Mouse (Mus musculus): ENCODE measurements around the gene Sirt2. TPM values are rescaled to one million over a fixed set of nuclear protein-coding genes. Genes with fewer than 3 reads are reported as not detected.
A peak's percentile ranks its signal among the peaks of the same experiment; 100 is the strongest.

The Sirt2 gene
- total RNA-seq, 1 experiment from 2014 or later: 32.9 TPM

GRCm38 (mm10) chr7:28790066-28790806 is 23.7 kb downstream of the Sirt2 start:
- ATAC-seq (replicated peaks; ENCODE audit: insufficient number of reproducible peaks, low FRiP score, low TSS enrichment, poor library complexity, severe bottlenecking): no peak

- no peak for ATAC-seq (replicated peaks; ENCODE audit: insufficient number of reproducible peaks, low FRiP score, low TSS enrichment, poor library complexity, severe bottlenecking)
These were observed 25.2 kb downstream of the Sirt2 start for GRCm38 (mm10) chr7:28791706-28792105.

GRCm38 (mm10) chr7:28792391-28793185 is 26.1 kb downstream of the Sirt2 start:
- peak; percentile 32 for ATAC-seq (replicated peaks; ENCODE audit: insufficient number of reproducible peaks, low FRiP score, low TSS enrichment, poor library complexity, severe bottlenecking)

- ATAC-seq (replicated peaks; ENCODE audit: insufficient number of reproducible peaks, low FRiP score, low TSS enrichment, poor library complexity, severe bottlenecking): no peak
These were observed 27.3 kb downstream of the Sirt2 start for GRCm38 (mm10) chr7:28793834-28794233.

GRCm38 (mm10) chr7:28794496-28794895 is 28.0 kb downstream of the Sirt2 start:
- ATAC-seq (replicated peaks; ENCODE audit: insufficient number of reproducible peaks, low FRiP score, low TSS enrichment, poor library complexity, severe bottlenecking): no peak

- peak; percentile 50 for ATAC-seq (replicated peaks; ENCODE audit: insufficient number of reproducible peaks, low FRiP score, low TSS enrichment, poor library complexity, severe bottlenecking)
These were observed 29.3 kb downstream of the Sirt2 start for GRCm38 (mm10) chr7:28795832-28796231.

GRCm38 (mm10) chr7:28796562-28796975 is 30.0 kb downstream of the Sirt2 start:
- peak; percentile 76 for ATAC-seq (replicated peaks; ENCODE audit: insufficient number of reproducible peaks, low FRiP score, low TSS enrichment, poor library complexity, severe bottlenecking)

- no peak for ATAC-seq (replicated peaks; ENCODE audit: insufficient number of reproducible peaks, low FRiP score, low TSS enrichment, poor library complexity, severe bottlenecking)
These were observed 33.5 kb downstream of the Sirt2 start for GRCm38 (mm10) chr7:28799994-28800393.

GRCm38 (mm10) chr7:28801451-28801850 is 34.9 kb downstream of the Sirt2 start:
- no peak for ATAC-seq (replicated peaks; ENCODE audit: insufficient number of reproducible peaks, low FRiP score, low TSS enrichment, poor library complexity, severe bottlenecking)

GRCm38 (mm10) chr7:28801901-28802670 is 35.6 kb downstream of the Sirt2 start:
- ATAC-seq (replicated peaks; ENCODE audit: insufficient number of reproducible peaks, low FRiP score, low TSS enrichment, poor library complexity, severe bottlenecking): no peak

- no peak for ATAC-seq (replicated peaks; ENCODE audit: insufficient number of reproducible peaks, low FRiP score, low TSS enrichment, poor library complexity, severe bottlenecking)
These were observed 36.5 kb downstream of the Sirt2 start for GRCm38 (mm10) chr7:28802846-28803588.

- ATAC-seq (replicated peaks; ENCODE audit: insufficient number of reproducible peaks, low FRiP score, low TSS enrichment, poor library complexity, severe bottlenecking): no peak
These were observed 37.2 kb downstream of the Sirt2 start for GRCm38 (mm10) chr7:28803756-28804155.

- no peak for ATAC-seq (replicated peaks; ENCODE audit: insufficient number of reproducible peaks, low FRiP score, low TSS enrichment, poor library complexity, severe bottlenecking)
These were observed 40.3 kb downstream of the Sirt2 start for GRCm38 (mm10) chr7:28806869-28807268.

- ATAC-seq (replicated peaks; ENCODE audit: insufficient number of reproducible peaks, low FRiP score, low TSS enrichment, poor library complexity, severe bottlenecking): no peak
These were observed 41.2 kb downstream of the Sirt2 start for GRCm38 (mm10) chr7:28807641-28808220.

- peak; percentile 18 for ATAC-seq (replicated peaks; ENCODE audit: insufficient number of reproducible peaks, low FRiP score, low TSS enrichment, poor library complexity, severe bottlenecking)
These were observed 41.8 kb downstream of the Sirt2 start, which contains the start of gene Hnrnpl for GRCm38 (mm10) chr7:28808221-28808941. TSS of gene Hnrnpl (plus strand) at chr7:28808541.

GRCm38 (mm10) chr7:28808957-28809393 is 42.4 kb downstream of the Sirt2 start:
- peak; percentile 52 for ATAC-seq (replicated peaks; ENCODE audit: insufficient number of reproducible peaks, low FRiP score, low TSS enrichment, poor library complexity, severe bottlenecking)

- no peak for ATAC-seq (replicated peaks; ENCODE audit: insufficient number of reproducible peaks, low FRiP score, low TSS enrichment, poor library complexity, severe bottlenecking)
These were observed 43.0 kb downstream of the Sirt2 start for GRCm38 (mm10) chr7:28809401-28810089.
